Mouse (Mus musculus) thymus, adult 2 months (tissue): Measurements from ENCODE around the gene Grk3.

ENCODE experiments used
- CTCF ChIP-seq: fragments of 200-500 bp; IDR thresholded peaks from 2 replicates; pipeline ENCODE4 v1.5.1; 2012; ENCODE audit warnings: mild to moderate bottlenecking, control low read depth, low read length, moderate library complexity, borderline replicate concordance; ENCODE audit not compliant: control insufficient read depth, poor library complexity, insufficient read depth; ENCODE audit errors: extremely low read depth
- POLR2A ChIP-seq: fragments of 200-500 bp; IDR thresholded peaks from 2 replicates; pipeline ENCODE4 v1.6.1; 2012; ENCODE audit warnings: mild to moderate bottlenecking, low read length, control low read depth, moderate library complexity; ENCODE audit not compliant: control insufficient read depth, poor library complexity, insufficient read depth; ENCODE audit errors: extremely low read depth

GRCm38 (mm10) chr5:112950847-112951246 lies 64.7 kb downstream of the Grk3 start:
- TF ChIP-seq CTCF, result no peak
- TF ChIP-seq POLR2A, result no peak
